Comparison of ENCODE assay signal across 27 mouse cellular contexts in the genomic region with DNA sequence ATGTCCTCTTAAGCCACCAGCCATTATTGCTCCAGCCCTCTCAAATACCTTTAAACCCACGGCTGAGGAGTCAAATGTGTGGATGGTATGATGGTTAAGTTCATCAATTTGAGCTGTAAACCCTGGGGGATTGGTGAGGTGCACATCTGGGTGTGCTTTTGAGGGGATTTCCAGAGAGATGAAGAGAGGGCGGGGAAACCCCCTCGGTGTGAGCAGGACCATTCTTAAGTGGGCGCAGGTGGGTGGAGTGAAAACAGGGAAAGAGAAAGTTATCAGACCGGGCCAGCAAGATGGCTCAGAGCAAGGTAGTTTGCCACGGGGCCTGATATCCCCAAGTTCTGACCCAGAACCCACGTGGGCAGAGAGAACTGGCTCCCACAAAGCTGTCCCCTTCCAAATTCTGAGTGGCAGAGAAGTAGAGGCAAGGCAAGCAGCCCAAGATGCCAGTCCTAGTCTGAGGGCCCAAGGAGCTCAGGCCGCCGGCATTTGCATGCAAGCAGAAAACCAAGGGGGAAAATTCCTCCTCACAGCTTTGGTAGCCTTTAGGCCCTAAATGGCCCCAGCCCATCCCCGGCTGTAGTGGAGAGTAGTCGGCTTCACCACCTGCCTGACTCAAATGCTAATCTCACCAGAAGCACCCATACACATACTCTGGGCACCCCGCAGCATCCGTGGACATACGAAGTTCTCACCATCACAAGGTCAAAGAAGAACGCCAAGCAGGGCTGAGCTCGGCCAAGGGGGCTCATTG. TPM values are rescaled to one million over a fixed set of nuclear protein-coding genes. Genes with fewer than 3 reads are reported as not detected.
DNase-seq lines count a peak whose midpoint lies in the region; ATAC-seq and TF ChIP-seq lines count a peak whose summit lies in the region.
"Had no signal": no experiment of that assay in that cellular context is flagged by ENCODE, and none has a peak within 500 bp of the region (broad histone marks: within the 10 kb centered on the region; RNA-seq: fewer than 3 reads in every experiment).

No protein-coding gene starts in this region.

- no peaks in the 10 kb centered on the region for H3K4me1 ChIP-seq in lung, embryonic 14.5 days (ENCODE audit: insufficient read depth)
- H3K4me1 ChIP-seq in midbrain, embryonic 10.5 days: peaks cover 7% of the 10 kb centered on the region
- no peaks in the 10 kb centered on the region; the same call in 1 of the 2 replicates for H3K4me1 ChIP-seq in hindbrain, embryonic 13.5 days (replicated peaks)
- H3K4me1 ChIP-seq: forebrain, embryonic 12.5 days; liver, embryonic 15.5 days had no signal

- H3K9ac ChIP-seq in lung, embryonic 14.5 days: no peak overlapping the region
- H3K9ac ChIP-seq in hindbrain, embryonic 13.5 days: no peak overlapping the region
- H3K9ac ChIP-seq: embryonic facial prominence, embryonic 13.5 days; forebrain, embryonic 12.5 days; liver, embryonic 15.5 days had no signal

- H3K4me3 ChIP-seq in lung, embryonic 14.5 days (ENCODE audit: low read depth, low read length): no peak overlapping the region
- no peak overlapping the region for H3K4me3 ChIP-seq in midbrain, embryonic 10.5 days
- no peak overlapping the region for H3K4me3 ChIP-seq in hindbrain, embryonic 13.5 days
- H3K4me3 ChIP-seq: embryonic facial prominence, embryonic 13.5 days; erythroblast, embryonic 14.5 days; forebrain, embryonic 12.5 days; gastrocnemius, adult 2 months; limb, embryonic 10.5 days; liver, embryonic 15.5 days; megakaryocyte, embryonic 14.5 days had no signal

- peak overlapping the region; percentile 4; the same call in 1 of the 2 replicates for H3K27ac ChIP-seq in lung, embryonic 14.5 days (ENCODE audit: low read depth)
- no peak overlapping the region for H3K27ac ChIP-seq in midbrain, embryonic 10.5 days (replicated peaks)
- H3K27ac ChIP-seq in hindbrain, embryonic 13.5 days: no peak overlapping the region
- H3K27ac ChIP-seq: embryonic facial prominence, embryonic 13.5 days; forebrain, embryonic 12.5 days; gastrocnemius, adult 2 months; limb, embryonic 10.5 days; liver, embryonic 15.5 days had no signal

- no peaks in the 10 kb centered on the region for H3K27me3 ChIP-seq in lung, embryonic 14.5 days (ENCODE audit: insufficient read depth, low read length)
- 0 out of 2 replicates have a peak, but pooled peaks cover 3% of the 10 kb centered on the region for H3K27me3 ChIP-seq in midbrain, embryonic 10.5 days (ENCODE audit: low read depth, poor library complexity, severe bottlenecking)
- H3K27me3 ChIP-seq in hindbrain, embryonic 13.5 days: no peaks in the 10 kb centered on the region
- H3K27me3 ChIP-seq: embryonic facial prominence, embryonic 13.5 days; liver, embryonic 15.5 days had no signal

- ATAC-seq in lung, embryonic 14.5 days (ENCODE audit: insufficient read depth): no peak
- peak; percentile 70 for ATAC-seq in activated CD4-positive, CD25-positive, alpha-beta regulatory T cell, adult 4 months
- ATAC-seq in neutrophil, adult 5-6 weeks (ENCODE audit: extremely low read depth, insufficient number of reproducible peaks, low FRiP score, poor library complexity, severe bottlenecking): peak; percentile 69
- ATAC-seq in hindbrain, embryonic 13.5 days (ENCODE audit: low FRiP score): no peak
- ATAC-seq: hindbrain, embryonic 16.5 days; intestine, postnatal 0 days had no signal

- H3K4me2 ChIP-seq in lung, embryonic 14.5 days: no peak overlapping the region
- no peak overlapping the region for H3K4me2 ChIP-seq in hindbrain, embryonic 13.5 days
- H3K4me2 ChIP-seq: embryonic facial prominence, embryonic 13.5 days; forebrain, embryonic 12.5 days; heart, embryonic 11.5 days; liver, embryonic 15.5 days had no signal

- WGBS in lung, embryonic 14.5 days: 73% methylated on average over 16 of the region's 16 CpGs
- 84% methylated on average over 16 of the region's 16 CpGs for WGBS in midbrain, embryonic 10.5 days
- 87% methylated on average over 16 of the region's 16 CpGs for WGBS in hindbrain, embryonic 13.5 days

- TF ChIP-seq CTCF in lung, embryonic 14.5 days (IDR thresholded peaks at IDR 0.05; ENCODE audit: low read depth): no peak

- H3K36me3 ChIP-seq in lung, embryonic 14.5 days (ENCODE audit: insufficient read depth): no peaks in the 10 kb centered on the region
- no peaks in the 10 kb centered on the region for H3K36me3 ChIP-seq in midbrain, embryonic 10.5 days
- no peaks in the 10 kb centered on the region for H3K36me3 ChIP-seq in hindbrain, embryonic 13.5 days
- H3K36me3 ChIP-seq: embryonic facial prominence, embryonic 13.5 days; forebrain, embryonic 12.5 days; limb, embryonic 10.5 days; liver, embryonic 15.5 days had no signal

- DNase-seq in lung, embryonic 14.5 days: no peak
- no peak for DNase-seq in lung, postnatal 10 days
- peak; percentile 73 for DNase-seq in CD4-positive helper T cell, adult 2 months (ENCODE audit: low read depth, low spot score)
- DNase-seq in left cerebral cortex, adult 18-20 months (ENCODE audit: low spot score in 2 of 2): no peak
- DNase-seq in midbrain, embryonic 10.5 days (ENCODE audit: low spot score): no peak
- DNase-seq: adrenal gland, adult 2 months; cerebellum, adult 18-20 months; cerebellum, postnatal 14 days; gastrocnemius, adult 2 months; kidney, postnatal 4 days; liver; midbrain, embryonic 14.5 days; right cerebral cortex, adult 18-20 months; right cerebral cortex, postnatal 4 days; thymus, postnatal 36 days had no signal

- no peaks in the 10 kb centered on the region for H3K9me3 ChIP-seq in lung, embryonic 14.5 days (ENCODE audit: low read depth, low read length)
- no peaks in the 10 kb centered on the region for H3K9me3 ChIP-seq in midbrain, embryonic 10.5 days (replicated peaks)
- H3K9me3 ChIP-seq in hindbrain, embryonic 13.5 days: no peaks in the 10 kb centered on the region
- H3K9me3 ChIP-seq: embryonic facial prominence, embryonic 13.5 days; forebrain, embryonic 12.5 days; limb, embryonic 10.5 days; liver, embryonic 15.5 days; megakaryocyte, embryonic 14.5 days had no signal

RNA-seq across cellular contexts. Expression of a gene that starts 33.5 kb away (rescaled TPM):
- polyA plus RNA-seq in lung, embryonic 14.5 days (2014; fragmentation: Nextera tagmentation; extraction: Ambion mirVana): 60.3 and 63.1 TPM in 2 replicates
- 10 to 100 TPM; 38.4 to 58.2 TPM for polyA plus RNA-seq in activated CD4-positive, CD25-positive, alpha-beta regulatory T cell, adult 4 months (2017; shearing (Covaris generic))
- total RNA-seq in neutrophil, adult 5-6 weeks (2017): 78.6 and 81.5 TPM in 2 replicates
- 1 to 10 TPM; 2.3 to 2.6 TPM for total RNA-seq in left cerebral cortex, adult 18-20 months (2021)
- polyA plus RNA-seq in midbrain, embryonic 10.5 days (2016; fragmentation: Nextera tagmentation; extraction: Ambion mirVana): 72.9 and 73.6 TPM in 2 replicates
- 26.4 TPM in 2 replicates for polyA plus RNA-seq in hindbrain, embryonic 13.5 days (2015; fragmentation: Nextera tagmentation; extraction: Ambion mirVana)

Comparison
In these comparisons a context has a peak if more than half of its experiments do, and no peak if none do; other contexts are left out.
1. ATAC-seq: peak in activated CD4-positive, CD25-positive, alpha-beta regulatory T cell, adult 4 months (single experiment) and neutrophil, adult 5-6 weeks (single experiment); none in lung, embryonic 14.5 days (single experiment) and hindbrain, embryonic 13.5 days (single experiment).